Mouse (Mus musculus) stomach, postnatal 0 days (tissue): ENCODE results near the gene Zfp687.
"Not testable (repeated sequence)": the region's sequence is repeated elsewhere in the genome, so short reads cannot be mapped to it uniquely, and the experiment has no call there.

Source experiments
- CTCF ChIP-seq: IDR thresholded peaks from 2 replicates; pipeline ENCODE4 v1.5.1; 2016; ENCODE audit warnings: antibody characterized with exemption, low read depth, mild to moderate bottlenecking, moderate library complexity
- EP300 ChIP-seq: optimal IDR thresholded peaks from 2 replicates; pipeline ENCODE3; 2016; ENCODE audit warnings: antibody characterized with exemption

DNA sequence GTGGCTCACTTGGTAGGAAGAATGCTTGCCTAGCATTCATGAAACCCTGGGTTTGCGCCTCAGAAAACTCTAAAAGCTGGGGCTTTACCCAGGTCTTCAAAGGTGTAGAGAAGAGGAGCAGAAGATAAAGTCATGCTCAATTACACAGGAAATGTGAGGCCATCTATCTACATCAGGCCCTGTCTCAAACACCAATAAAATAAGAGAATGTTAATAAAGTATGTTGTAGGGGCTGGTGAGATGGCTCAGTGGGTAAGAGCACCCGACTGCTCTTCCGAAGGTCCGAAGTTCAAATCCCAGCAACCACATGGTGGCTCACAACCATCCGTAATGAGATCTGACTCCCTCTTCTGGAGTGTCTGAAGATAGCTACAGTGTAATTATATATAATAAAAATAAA is 5.7 kb upstream of the Zfp687 start:
- not testable (repeated sequence) for TF ChIP-seq CTCF, EP300
